Mouse (Mus musculus) CD4-positive, CD25-positive, alpha-beta regulatory T cell, adult 4 months (primary cell): ENCODE results near the gene Add2. TPM values are rescaled to one million over a fixed set of nuclear protein-coding genes. Genes with fewer than 3 reads are reported as not detected.

Experiments used
- ATAC-seq: one replicate; pipeline ENCODE4 v1.8.0; 2017
- polyA plus RNA-seq, 2 experiments: library from polyadenylated mRNA; unstranded; fragments of 100-300 nt; shearing (Covaris generic); gene quantifications; one replicate each; pipeline ENCODE4 v1.2.1; 2017

Gene Add2
- polyA plus RNA-seq, 2 experiments from 2014 or later, result not detected

- ATAC-seq, result no peak
Measured at GRCm38 (mm10) chr6:86050586-86051268, 22.2 kb downstream of the Add2 start.

GRCm38 (mm10) chr6:86052032-86052459 is 23.6 kb downstream of the Add2 start:
- ATAC-seq, result no peak

GRCm38 (mm10) chr6:86052556-86052955 is 24.1 kb downstream of the Add2 start:
- ATAC-seq, result no peak

- no peak for ATAC-seq
Measured at GRCm38 (mm10) chr6:86053099-86053498, 24.6 kb downstream of the Add2 start.

GRCm38 (mm10) chr6:86053594-86053993 is 25.1 kb downstream of the Add2 start:
- ATAC-seq, result no peak

GRCm38 (mm10) chr6:86058475-86058874 is 30.0 kb downstream of the Add2 start:
- ATAC-seq, result no peak

- ATAC-seq, result no peak
Measured at GRCm38 (mm10) chr6:86059151-86059853, 30.8 kb downstream of the Add2 start.

GRCm38 (mm10) chr6:86060170-86060569 is 31.7 kb downstream of the Add2 start:
- ATAC-seq, result no peak

GRCm38 (mm10) chr6:86062226-86062625 is 33.7 kb downstream of the Add2 start:
- ATAC-seq, result no peak

- ATAC-seq, result no peak
Measured at GRCm38 (mm10) chr6:86062684-86063083, 34.2 kb downstream of the Add2 start.

- ATAC-seq, result no peak
Measured at GRCm38 (mm10) chr6:86064318-86065016, 36.0 kb downstream of the Add2 start.

- ATAC-seq, result no peak
Measured at GRCm38 (mm10) chr6:86066727-86067126, 38.2 kb downstream of the Add2 start.

GRCm38 (mm10) chr6:86067145-86067544 is 38.7 kb downstream of the Add2 start:
- no peak for ATAC-seq

- ATAC-seq, result no peak
Measured at GRCm38 (mm10) chr6:86069009-86069408, 40.5 kb downstream of the Add2 start.

GRCm38 (mm10) chr6:86069856-86070255 is 41.4 kb downstream of the Add2 start:
- no peak for ATAC-seq

- ATAC-seq, result no peak
Measured at GRCm38 (mm10) chr6:86070277-86070676, 41.8 kb downstream of the Add2 start.

GRCm38 (mm10) chr6:86073882-86074281 is 45.4 kb downstream of the Add2 start:
- no peak for ATAC-seq

- no peak for ATAC-seq
Measured at GRCm38 (mm10) chr6:86074538-86075204, 46.2 kb downstream of the Add2 start.

GRCm38 (mm10) chr6:86076525-86076924 is 48.0 kb downstream of the Add2 start:
- no peak for ATAC-seq

- no peak for ATAC-seq
Measured at GRCm38 (mm10) chr6:86077880-86078279, 49.4 kb downstream of the Add2 start.

- ATAC-seq, result no peak
Measured at GRCm38 (mm10) chr6:86078361-86079010, 50.0 kb downstream of the Add2 start.

- ATAC-seq, result no peak
Measured at GRCm38 (mm10) chr6:86079323-86079722, 50.8 kb downstream of the Add2 start.

GRCm38 (mm10) chr6:86085518-86085917 is 57.0 kb downstream of the Add2 start:
- ATAC-seq, result no peak
